Mouse (Mus musculus) thymus, adult 18-20 months (tissue): Measurements from ENCODE around the gene Skil.

Source experiments
- DNase-seq, 2 experiments: peaks; one replicate each; pipeline ENCODE4 v3.0.0; 2022; ENCODE audit warnings: mixed read lengths in 2 of 2

Gene Skil

GRCm38 (mm10) chr3:31085000-31085399 lies 9.9 kb upstream of the Skil start:
- DNase-seq = no peak

- DNase-seq = no peak
Observed at GRCm38 (mm10) chr3:31088789-31089775, 5.8 kb upstream of the Skil start.

- DNase-seq = no peak
Observed at GRCm38 (mm10) chr3:31089956-31090355, 4.9 kb upstream of the Skil start.

GRCm38 (mm10) chr3:31093196-31093595 lies 1.7 kb upstream of the Skil start:
- peak; percentile 39 to 52 for DNase-seq

GRCm38 (mm10) chr3:31093627-31094351 lies 1.1 kb upstream of the Skil start:
- peak; percentile 61 to 67 for DNase-seq

GRCm38 (mm10) chr3:31095179-31095490 lies 277 bp downstream of the Skil start:
- no peak for DNase-seq

GRCm38 (mm10) chr3:31095491-31096154 lies 765 bp downstream of the Skil start:
- peak; percentile 53 to 68 for DNase-seq

- DNase-seq = no peak
Observed at GRCm38 (mm10) chr3:31096155-31097101, 1.6 kb downstream of the Skil start.

- DNase-seq = no peak
Observed at GRCm38 (mm10) chr3:31097102-31097720, 2.4 kb downstream of the Skil start.

- DNase-seq = no peak
Observed at GRCm38 (mm10) chr3:31097976-31098375, 3.1 kb downstream of the Skil start.

- DNase-seq = no peak
Observed at GRCm38 (mm10) chr3:31098556-31098955, 3.7 kb downstream of the Skil start.

- no peak for DNase-seq
Observed at GRCm38 (mm10) chr3:31100026-31100425, 5.2 kb downstream of the Skil start.

GRCm38 (mm10) chr3:31100802-31101201 lies 5.9 kb downstream of the Skil start:
- DNase-seq = no peak

GRCm38 (mm10) chr3:31104936-31105335 lies 10.1 kb downstream of the Skil start:
- no peak for DNase-seq

GRCm38 (mm10) chr3:31106597-31106996 lies 11.7 kb downstream of the Skil start:
- DNase-seq = no peak

GRCm38 (mm10) chr3:31107674-31108073 lies 12.8 kb downstream of the Skil start:
- no peak for DNase-seq

- DNase-seq = no peak
Observed at GRCm38 (mm10) chr3:31109108-31109507, 14.2 kb downstream of the Skil start.

- DNase-seq = no peak
Observed at GRCm38 (mm10) chr3:31123098-31123497, 28.2 kb downstream of the Skil start.

GRCm38 (mm10) chr3:31126303-31126702 lies 31.4 kb downstream of the Skil start:
- no peak for DNase-seq

- no peak for DNase-seq
Observed at GRCm38 (mm10) chr3:31126848-31127247, 32.0 kb downstream of the Skil start.

GRCm38 (mm10) chr3:31129766-31130165 lies 34.9 kb downstream of the Skil start:
- no peak for DNase-seq

- no peak for DNase-seq
Observed at GRCm38 (mm10) chr3:31133664-31134063, 38.8 kb downstream of the Skil start.
